Mouse (Mus musculus): ENCODE results near the gene Fgfr2. TPM values are rescaled to one million over a fixed set of nuclear protein-coding genes. Genes with fewer than 3 reads are reported as not detected.
"Not testable (repeated sequence)": the region's sequence is repeated elsewhere in the genome, so short reads cannot be mapped to it uniquely, and the experiment has no call there.

The Fgfr2 gene
- polyA plus RNA-seq, 1 experiment = 114 TPM

DNA sequence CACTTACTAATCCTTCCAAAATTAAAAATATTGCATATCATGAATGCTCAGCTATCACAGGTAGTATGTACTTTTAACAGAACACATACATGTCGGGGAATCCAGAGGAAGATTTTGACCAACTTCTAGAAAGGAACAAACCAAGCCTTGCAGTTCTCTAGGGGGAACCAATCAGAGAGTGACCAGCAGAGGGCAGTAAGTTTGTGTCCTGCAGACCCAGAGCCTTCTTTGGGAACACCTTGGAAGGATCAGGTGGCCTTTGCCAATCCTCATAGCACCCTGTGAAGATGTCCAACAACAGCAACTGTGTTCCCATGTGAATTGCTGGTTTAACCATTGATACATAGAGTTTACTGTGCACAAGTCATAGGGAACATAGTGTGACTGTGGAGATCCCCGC, 2060.6 kb downstream of the Fgfr2 start:
- DNase-seq = peak; percentile 8
- Histone ChIP-seq H3K4me1 (ENCODE audit: control insufficient read depth, insufficient read depth, low read length) (no peaks in the 10 kb centered on the region), H3K4me3 (replicated peaks; ENCODE audit: extremely low read depth, low read depth, low read length) (no peak overlapping the region)
- no peak for TF ChIP-seq POLR2A (IDR thresholded peaks at IDR 0.05; ENCODE audit: borderline replicate concordance, extremely low read depth, low read depth, low read length)
- no peak for TF ChIP-seq CTCF (IDR thresholded peaks at IDR 0.05; ENCODE audit: insufficient read depth, low read length)
- WGBS = 91% methylated on average over 2 of the region's 2 CpGs

DNA sequence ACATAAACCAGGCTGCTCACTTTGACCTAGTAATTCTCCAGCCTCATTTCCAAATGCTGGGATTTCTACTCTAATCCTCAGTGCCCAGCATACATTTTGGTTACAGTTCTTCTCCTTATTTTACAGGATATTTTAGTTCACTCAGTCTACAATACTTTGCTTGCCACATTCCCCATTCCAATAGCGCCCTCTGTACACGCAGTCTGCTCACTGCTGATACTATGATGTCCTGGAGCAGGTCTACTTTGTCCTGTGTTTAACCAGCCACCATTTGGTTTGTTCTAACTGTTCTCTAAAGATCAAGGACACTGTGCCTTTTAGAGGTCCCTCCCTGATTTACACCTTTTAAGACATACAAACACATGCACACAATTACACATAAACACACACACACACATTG, 2063.3 kb downstream of the Fgfr2 start:
- WGBS = 65% methylated on average over 2 of the region's 2 CpGs
- H3K4me1 ChIP-seq (ENCODE audit: control insufficient read depth, insufficient read depth, low read length); H3K4me3 ChIP-seq (replicated peaks; ENCODE audit: extremely low read depth, low read depth, low read length); DNase-seq: not testable (repeated sequence)

GRCm38 (mm10) chr7:131057918-131058317, 2065.2 kb downstream of the Fgfr2 start:
- not testable (repeated sequence) for H3K4me3 ChIP-seq (replicated peaks; ENCODE audit: extremely low read depth, low read depth, low read length); DNase-seq; H3K4me1 ChIP-seq (ENCODE audit: control insufficient read depth, insufficient read depth, low read length)
- 68% methylated on average over 9 of the region's 9 CpGs for WGBS

GRCm38 (mm10) chr7:131054808-131055370, 2068.3 kb downstream of the Fgfr2 start:
- TF ChIP-seq CTCF (IDR thresholded peaks at IDR 0.05; ENCODE audit: insufficient read depth, low read length) (peak; percentile 22; the same call in 1 of the 2 replicates), POLR2A (IDR thresholded peaks at IDR 0.05; ENCODE audit: borderline replicate concordance, extremely low read depth, low read depth, low read length) (no peak)
- Histone ChIP-seq H3K4me1 (ENCODE audit: control insufficient read depth, insufficient read depth, low read length) (no peaks in the 10 kb centered on the region), H3K4me3 (replicated peaks; ENCODE audit: extremely low read depth, low read depth, low read length) (no peak overlapping the region)
- DNase-seq = no peak

GRCm38 (mm10) chr7:131049829-131050228, 2073.3 kb downstream of the Fgfr2 start:
- 74% methylated on average over 8 of the region's 8 CpGs for WGBS
- H3K4me3 ChIP-seq (replicated peaks; ENCODE audit: extremely low read depth, low read depth, low read length); DNase-seq: not testable (repeated sequence)

GRCm38 (mm10) chr7:131045258-131045835, 2077.8 kb downstream of the Fgfr2 start:
- peak; percentile 21 for DNase-seq
- 35% methylated on average over 3 of the region's 3 CpGs for WGBS
- H3K4me3 ChIP-seq (replicated peaks; ENCODE audit: extremely low read depth, low read depth, low read length); H3K4me1 ChIP-seq (ENCODE audit: control insufficient read depth, insufficient read depth, low read length): not testable (repeated sequence)
- TF ChIP-seq CTCF (IDR thresholded peaks at IDR 0.05; ENCODE audit: insufficient read depth, low read length) = peak; percentile 45

More at GRCm38 (mm10) chr7:131049829-131050228, 2073.3 kb downstream of the Fgfr2 start:
- H3K4me1 ChIP-seq (ENCODE audit: control insufficient read depth, insufficient read depth, low read length) = not testable (repeated sequence)

DNA sequence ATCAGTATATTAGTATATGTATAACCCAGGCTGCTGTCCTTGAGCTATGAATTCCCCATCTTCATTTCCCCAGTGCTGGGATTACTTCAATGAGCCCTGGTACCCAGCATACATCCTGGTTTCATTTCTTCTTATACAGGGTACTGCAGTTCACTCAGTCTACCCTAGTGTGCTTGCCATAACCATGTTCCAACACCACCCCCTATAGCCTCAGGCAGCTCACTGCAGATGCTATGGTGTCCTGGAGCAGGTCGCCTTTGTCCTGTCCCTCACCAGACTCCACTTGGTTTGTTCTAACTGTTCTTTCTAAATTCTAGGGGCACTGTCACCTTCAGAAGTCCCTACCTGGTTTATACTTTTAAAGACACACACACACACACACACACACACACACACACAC, 2080.5 kb downstream of the Fgfr2 start:
- no peak for TF ChIP-seq POLR2A (IDR thresholded peaks at IDR 0.05; ENCODE audit: borderline replicate concordance, extremely low read depth, low read depth, low read length)
- TF ChIP-seq CTCF (IDR thresholded peaks at IDR 0.05; ENCODE audit: insufficient read depth, low read length) = peak; percentile 67
- no peaks in the 10 kb centered on the region for H3K4me1 ChIP-seq (ENCODE audit: control insufficient read depth, insufficient read depth, low read length)
- no peak overlapping the region for H3K4me3 ChIP-seq (replicated peaks; ENCODE audit: extremely low read depth, low read depth, low read length)
- WGBS = 60% methylated on average over 1 of the region's 1 CpGs
- DNase-seq = no peak

GRCm38 (mm10) chr7:131040760-131041159, 2082.4 kb downstream of the Fgfr2 start:
- H3K4me3 ChIP-seq (replicated peaks; ENCODE audit: extremely low read depth, low read depth, low read length); H3K4me1 ChIP-seq (ENCODE audit: control insufficient read depth, insufficient read depth, low read length); DNase-seq: not testable (repeated sequence)
- WGBS = 81% methylated on average over 8 of the region's 8 CpGs

GRCm38 (mm10) chr7:131037083-131037482, 2086.1 kb downstream of the Fgfr2 start:
- H3K4me1 ChIP-seq (ENCODE audit: control insufficient read depth, insufficient read depth, low read length) = no peaks in the 10 kb centered on the region
- TF ChIP-seq CTCF (IDR thresholded peaks at IDR 0.05; ENCODE audit: insufficient read depth, low read length) (no peak), POLR2A (IDR thresholded peaks at IDR 0.05; ENCODE audit: borderline replicate concordance, extremely low read depth, low read depth, low read length) (no peak)
- DNase-seq = no peak
- H3K4me3 ChIP-seq (replicated peaks; ENCODE audit: extremely low read depth, low read depth, low read length) = no peak overlapping the region
- 51% methylated on average over 2 of the region's 2 CpGs for WGBS

GRCm38 (mm10) chr7:131036396-131036795, 2086.8 kb downstream of the Fgfr2 start:
- TF ChIP-seq POLR2A (IDR thresholded peaks at IDR 0.05; ENCODE audit: borderline replicate concordance, extremely low read depth, low read depth, low read length) (no peak), CTCF (IDR thresholded peaks at IDR 0.05; ENCODE audit: insufficient read depth, low read length) (no peak)
- Histone ChIP-seq H3K4me1 (ENCODE audit: control insufficient read depth, insufficient read depth, low read length) (no peaks in the 10 kb centered on the region), H3K4me3 (replicated peaks; ENCODE audit: extremely low read depth, low read depth, low read length) (no peak overlapping the region)
- DNase-seq = no peak
- 73% methylated on average over 3 of the region's 3 CpGs for WGBS

- WGBS = 64% methylated on average over 5 of the region's 5 CpGs
- TF ChIP-seq POLR2A (IDR thresholded peaks at IDR 0.05; ENCODE audit: borderline replicate concordance, extremely low read depth, low read depth, low read length) = no peak
- no peak for TF ChIP-seq CTCF (IDR thresholded peaks at IDR 0.05; ENCODE audit: insufficient read depth, low read length)
- no peak for DNase-seq
- Histone ChIP-seq H3K4me1 (ENCODE audit: control insufficient read depth, insufficient read depth, low read length) (no peaks in the 10 kb centered on the region), H3K4me3 (replicated peaks; ENCODE audit: extremely low read depth, low read depth, low read length) (no peak within 1 kb of the TSS)
Observed at GRCm38 (mm10) chr7:131031755-131032154, 2091.4 kb downstream of the Fgfr2 start, which contains the start of gene Dmbt1. TSS of gene Dmbt1 (plus strand) at chr7:131032053.
